Mouse (Mus musculus): Measurements from ENCODE around the gene Zfp688. TPM values are rescaled to one million over a fixed set of nuclear protein-coding genes. Genes with fewer than 3 reads are reported as not detected.
"Not testable (repeated sequence)": the region's sequence is repeated elsewhere in the genome, so short reads cannot be mapped to it uniquely, and the experiment has no call there.

The Zfp688 gene
- 1 to 10 TPM; 4.2 to 4.8 (median 4.3) TPM for total RNA-seq (2022)

GRCm38 (mm10) chr7:127421388-127422191, at the start of gene Zfp688:
TSS of gene Zfp688 (minus strand) at chr7:127422068.
- peak; percentile 96 for DNase-seq (ENCODE audit: low spot score)

DNA sequence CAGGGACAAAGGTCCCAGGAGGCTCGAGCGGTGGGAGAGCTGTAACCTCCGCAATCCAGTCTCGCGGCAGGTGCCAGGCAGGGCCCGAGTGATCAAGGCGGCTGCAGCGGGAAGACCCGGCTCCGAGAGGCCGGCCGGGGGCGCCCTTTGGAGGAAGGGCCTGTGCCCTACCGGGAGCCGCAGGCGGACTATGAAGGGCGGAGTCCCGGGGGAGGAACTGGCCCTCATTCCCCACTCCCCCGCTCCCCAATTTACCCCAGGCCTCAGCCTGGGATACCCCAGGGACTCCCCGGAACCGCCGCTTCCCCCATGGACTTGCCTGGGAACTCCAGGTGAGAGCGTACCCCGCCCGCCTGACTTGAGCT, 49.8 kb upstream of the Zfp688 start:
- DNase-seq (ENCODE audit: low spot score): no peak

- DNase-seq (ENCODE audit: low spot score): peak; percentile 96
These were observed 49.1 kb upstream of the Zfp688 start for GRCm38 (mm10) chr7:127470743-127471645.

DNA sequence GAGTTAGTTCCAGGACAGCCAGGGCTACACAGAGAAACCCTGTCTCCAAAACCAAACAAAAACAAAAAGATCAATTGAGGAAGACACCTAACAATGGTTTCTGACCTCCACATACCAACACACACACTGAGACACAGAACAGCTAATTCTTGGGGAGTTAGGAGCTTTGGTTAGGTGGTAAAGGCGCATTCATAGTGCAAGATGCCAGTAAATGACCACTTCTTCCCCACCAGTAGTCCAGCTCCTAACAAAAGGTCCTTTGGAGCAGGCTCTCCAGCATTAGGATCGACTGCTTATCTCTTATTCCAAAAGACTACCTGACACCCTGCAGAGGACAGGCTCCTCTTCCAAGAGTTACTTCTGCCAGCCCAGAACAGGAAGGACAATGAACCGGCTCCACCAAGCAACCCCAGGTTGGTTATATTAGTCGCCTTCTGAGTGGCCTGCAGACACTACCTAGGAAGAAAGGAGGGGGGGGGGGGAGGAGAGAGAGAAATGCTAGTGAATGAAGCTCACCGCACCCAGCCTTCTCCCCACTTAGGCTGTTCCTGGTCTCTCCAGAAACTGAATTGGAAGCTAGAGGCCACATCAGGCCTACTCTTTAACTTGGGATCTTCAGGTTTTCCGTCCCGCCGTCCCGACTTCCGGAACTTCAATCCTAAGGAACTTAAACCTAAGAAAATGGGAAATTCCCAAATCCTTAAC, 48.3 kb upstream of the Zfp688 start:
- peak; percentile 23 for DNase-seq (ENCODE audit: low spot score)

DNA sequence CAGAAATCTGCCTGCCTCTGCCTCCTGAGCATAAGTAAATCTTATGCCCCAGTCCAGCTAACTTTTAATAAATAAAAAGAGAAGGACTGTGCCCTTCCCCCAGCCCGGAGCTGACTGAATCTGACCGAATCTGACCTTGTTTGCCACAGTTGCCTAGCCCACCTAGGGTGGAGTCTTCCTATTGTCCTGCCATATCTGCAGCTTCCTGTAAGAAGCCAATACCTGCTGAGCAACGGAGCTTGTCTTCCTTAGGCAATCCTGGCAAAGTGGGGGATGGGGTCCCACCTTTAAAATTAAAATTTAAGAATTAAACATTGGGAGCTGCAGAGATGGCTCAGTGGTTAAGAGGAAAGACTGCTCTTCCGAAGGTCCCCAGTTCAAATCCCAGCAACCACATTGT, 44.7 kb upstream of the Zfp688 start:
- DNase-seq (ENCODE audit: low spot score): no peak

- DNase-seq (ENCODE audit: low spot score): not testable (repeated sequence)
These were observed 43.8 kb upstream of the Zfp688 start for GRCm38 (mm10) chr7:127465670-127466069.

DNA sequence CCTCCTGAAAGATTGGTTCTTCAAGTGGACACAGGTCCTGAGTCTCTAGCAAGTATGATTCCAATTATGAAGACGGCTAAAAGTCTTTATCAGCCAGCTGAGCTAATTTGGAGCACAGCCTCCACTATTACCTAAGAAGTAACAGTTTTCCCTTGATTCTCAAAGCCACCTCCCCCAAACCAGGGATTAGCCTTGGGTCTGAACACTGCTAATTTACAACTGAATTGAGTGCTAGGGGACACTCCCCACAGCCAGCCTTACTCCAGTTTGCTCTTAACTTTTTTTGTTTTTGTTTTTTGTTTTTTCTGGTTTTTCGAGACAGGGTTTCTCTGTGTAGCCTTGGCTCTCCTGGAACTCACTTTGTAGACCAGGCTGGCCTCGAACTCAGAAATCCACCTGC, 43.3 kb upstream of the Zfp688 start:
- no peak for DNase-seq (ENCODE audit: low spot score)

DNA sequence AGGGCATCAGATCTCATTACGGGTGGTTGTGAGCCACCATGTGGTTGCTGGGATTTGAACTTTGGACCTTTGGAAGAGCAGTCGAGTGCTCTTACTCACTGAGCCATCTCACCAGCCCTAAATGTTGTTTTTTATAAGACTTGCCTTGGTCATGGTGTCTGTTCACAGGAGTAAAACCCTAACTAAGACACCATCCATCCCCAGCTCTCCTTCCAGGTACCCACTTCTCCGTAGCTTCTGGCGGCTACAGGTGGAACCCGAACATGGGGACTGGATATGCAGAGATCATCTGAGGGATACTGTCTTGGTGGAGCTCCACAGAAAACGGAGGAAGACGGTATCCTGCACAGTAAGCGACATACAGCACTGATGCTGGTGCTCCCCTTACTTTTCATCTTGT, 37.4 kb upstream of the Zfp688 start, which contains the start of gene Prr14:
Gene Prr14, plus strand, starts transcription at position 301 of the 400 bp plus-strand sequence.
- not testable (repeated sequence) for DNase-seq (ENCODE audit: low spot score)

DNA sequence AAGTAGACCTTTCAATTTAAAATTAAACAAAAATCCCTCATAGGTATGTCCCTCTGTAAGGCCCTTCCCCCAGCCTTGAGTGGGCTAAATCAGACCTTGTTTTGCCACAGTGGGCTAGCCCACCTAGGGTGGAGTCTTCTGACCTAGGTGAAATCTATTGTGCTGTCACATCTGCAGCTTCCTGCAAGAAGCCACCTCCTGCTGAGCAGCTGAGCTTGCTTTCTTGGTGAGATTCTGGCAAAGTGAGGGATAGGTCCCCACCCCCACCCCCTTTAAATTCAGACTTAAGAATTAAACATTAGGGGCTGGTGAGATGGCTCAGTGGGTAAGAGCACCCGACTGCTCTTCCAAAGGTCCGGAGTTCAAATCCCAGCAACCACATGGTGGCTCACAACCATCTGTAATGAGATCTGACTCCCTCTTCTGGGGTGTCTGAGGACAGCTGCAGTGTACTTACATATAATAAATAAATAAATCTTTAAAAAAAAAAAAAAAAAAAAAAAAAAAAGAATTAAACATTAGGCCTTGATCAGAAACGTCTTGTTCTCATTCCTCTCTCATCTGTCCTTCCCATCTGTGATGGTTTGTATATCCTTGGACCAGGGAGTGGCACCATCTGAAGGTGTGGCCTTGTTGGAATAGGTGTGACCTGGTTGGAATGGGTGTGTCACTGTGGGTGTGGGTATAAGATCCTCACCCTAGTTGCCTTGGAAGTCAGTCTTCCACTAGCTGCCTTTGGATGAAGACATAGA, 36.7 kb upstream of the Zfp688 start:
- not testable (repeated sequence) for DNase-seq (ENCODE audit: low spot score)

DNA sequence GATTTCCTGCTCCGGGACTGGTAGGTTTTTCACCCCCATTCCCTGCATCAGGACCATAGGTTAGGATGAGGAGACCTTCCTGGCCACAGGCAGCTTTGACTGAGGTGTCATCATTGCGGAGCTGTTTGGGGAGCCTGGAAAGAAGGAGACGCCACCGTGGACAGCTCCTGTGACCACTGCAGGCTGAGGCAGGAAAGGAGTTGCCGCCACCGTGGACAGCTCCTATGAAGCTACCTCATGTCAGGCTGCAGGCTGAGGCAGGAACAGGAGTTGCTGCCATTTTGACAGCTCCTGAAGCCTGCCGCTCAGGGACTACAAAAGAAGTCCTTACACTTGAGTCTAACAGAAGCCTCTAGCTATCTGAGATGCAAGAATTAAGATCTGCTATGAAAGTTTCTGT, 33.0 kb upstream of the Zfp688 start:
- DNase-seq (ENCODE audit: low spot score): no peak

DNA sequence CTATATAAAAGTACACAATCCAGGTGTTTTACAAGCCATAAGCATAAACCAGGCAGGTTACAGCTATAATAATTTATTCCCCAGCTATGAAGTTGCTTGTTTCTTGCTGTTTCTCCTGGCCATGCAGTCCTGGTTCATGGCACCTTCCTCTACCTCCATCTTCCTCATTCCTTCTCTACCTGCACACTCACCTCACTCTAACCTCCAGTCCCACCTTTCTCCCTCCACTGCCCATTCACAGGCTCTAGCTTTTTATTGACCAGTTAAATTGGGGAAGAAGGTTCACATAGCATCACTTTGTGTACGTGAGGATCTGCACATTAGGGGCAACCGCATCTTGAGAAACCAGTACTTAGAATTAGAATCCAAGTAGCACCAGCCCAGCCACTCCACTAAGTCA, 31.2 kb upstream of the Zfp688 start:
- DNase-seq (ENCODE audit: low spot score): no peak

GRCm38 (mm10) chr7:127449966-127450365, 28.1 kb upstream of the Zfp688 start:
- DNase-seq (ENCODE audit: low spot score): no peak

DNA sequence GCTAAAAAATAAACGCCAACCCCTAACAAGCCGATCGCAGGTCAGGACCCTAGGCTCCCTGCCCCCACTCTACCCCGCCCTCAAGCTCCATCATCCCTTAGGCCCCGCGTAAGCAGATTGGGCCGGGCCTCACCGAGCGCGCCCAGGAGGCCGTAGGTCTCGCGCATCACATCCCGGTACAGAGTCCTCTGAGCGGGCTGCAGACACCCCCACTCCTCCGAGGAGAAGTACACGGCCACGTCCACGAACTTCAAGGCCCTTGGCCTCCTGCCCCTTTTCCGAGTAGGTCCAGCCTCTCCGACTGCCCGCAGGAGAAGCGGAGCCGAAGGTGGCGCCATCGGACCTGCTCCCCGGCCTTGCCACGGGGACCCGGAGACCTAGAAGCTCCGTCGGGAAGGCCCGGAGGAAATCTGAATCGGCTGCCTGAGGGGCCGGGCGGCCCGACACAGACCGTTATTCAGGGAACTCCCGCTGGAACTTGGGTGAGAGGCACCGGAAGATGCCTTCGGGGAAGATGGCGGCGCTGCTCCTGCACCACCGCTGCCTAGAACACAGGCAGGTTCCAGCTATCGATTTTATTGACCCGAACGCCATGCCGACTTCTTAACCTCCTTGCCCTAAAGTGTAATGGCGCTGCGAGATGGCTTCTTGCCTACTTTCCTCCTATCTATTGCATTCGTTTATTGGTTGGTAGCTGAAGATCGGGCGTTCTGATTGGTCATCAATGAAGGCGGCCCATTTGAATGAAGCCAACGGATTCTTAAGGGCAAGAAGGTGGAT, 26.8 kb upstream of the Zfp688 start, which contains the start of gene Zfp689:
Gene Zfp689, minus strand, starts transcription at position 638 of the 780 bp plus-strand sequence.
- DNase-seq (ENCODE audit: low spot score): peak; percentile 98

DNA sequence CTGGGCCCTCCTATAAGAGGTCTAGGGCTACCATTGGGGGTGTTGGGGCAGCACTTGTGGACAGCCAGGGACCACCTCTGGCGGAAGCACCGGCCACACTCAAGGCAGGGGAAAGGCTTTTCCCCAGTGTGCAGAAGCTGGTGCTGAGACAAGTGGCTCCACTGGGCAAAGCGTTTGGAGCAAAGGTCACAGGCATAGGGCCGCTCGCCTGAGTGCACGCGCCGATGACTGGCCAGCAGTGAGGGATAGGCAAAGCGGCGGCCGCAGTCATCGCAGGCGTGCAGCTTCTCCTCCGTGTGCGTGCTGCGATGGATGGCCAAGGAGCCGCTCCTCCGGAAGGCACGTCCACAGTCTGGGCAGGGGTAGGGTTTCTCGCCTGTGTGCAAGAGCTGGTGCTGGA, 22.1 kb upstream of the Zfp688 start:
- no peak for DNase-seq (ENCODE audit: low spot score)

DNA sequence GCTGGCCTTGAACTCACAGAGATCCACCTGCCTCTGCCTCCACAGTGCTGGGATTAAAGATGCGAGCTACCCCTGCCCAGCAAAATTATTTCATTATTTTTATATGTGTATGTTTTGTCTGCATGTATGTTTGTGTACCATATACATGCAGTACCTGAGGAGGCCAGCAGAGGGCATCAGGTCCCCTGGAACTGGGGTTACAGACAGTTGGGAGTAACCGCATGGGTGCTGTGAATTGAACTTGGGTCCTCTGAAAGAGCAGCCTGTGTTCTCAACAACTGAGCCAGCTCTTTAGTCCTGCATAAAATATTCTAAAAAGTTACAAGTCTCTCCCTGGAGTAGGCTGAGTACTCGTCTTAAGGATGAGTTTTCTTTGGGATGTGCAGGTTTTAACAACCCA, 15.9 kb upstream of the Zfp688 start:
- DNase-seq (ENCODE audit: low spot score): no peak

GRCm38 (mm10) chr7:127435206-127435605, 13.3 kb upstream of the Zfp688 start:
- no peak for DNase-seq (ENCODE audit: low spot score)

DNA sequence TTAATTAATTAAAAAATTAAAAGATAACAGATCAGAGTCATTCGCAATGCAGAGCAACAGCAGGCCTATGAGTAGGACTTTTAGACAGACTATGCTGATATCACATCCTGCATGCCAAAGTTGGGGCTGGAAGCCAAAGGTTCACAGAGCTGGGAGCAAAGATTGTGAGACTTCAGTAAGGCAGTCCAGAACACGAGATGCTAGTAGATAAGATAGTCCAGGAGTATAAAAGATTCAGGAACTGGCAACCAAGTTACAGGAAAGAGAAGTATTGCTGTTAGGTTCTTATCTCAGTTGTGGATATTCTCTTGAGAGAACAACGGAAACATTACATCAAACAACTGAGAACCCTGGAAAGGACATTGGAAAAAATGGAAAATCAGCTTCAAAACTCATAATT, 4.5 kb upstream of the Zfp688 start:
- peak; percentile 62 for DNase-seq (ENCODE audit: low spot score)

GRCm38 (mm10) chr7:127425911-127426310, 4.0 kb upstream of the Zfp688 start:
- no peak for DNase-seq (ENCODE audit: low spot score)

DNA sequence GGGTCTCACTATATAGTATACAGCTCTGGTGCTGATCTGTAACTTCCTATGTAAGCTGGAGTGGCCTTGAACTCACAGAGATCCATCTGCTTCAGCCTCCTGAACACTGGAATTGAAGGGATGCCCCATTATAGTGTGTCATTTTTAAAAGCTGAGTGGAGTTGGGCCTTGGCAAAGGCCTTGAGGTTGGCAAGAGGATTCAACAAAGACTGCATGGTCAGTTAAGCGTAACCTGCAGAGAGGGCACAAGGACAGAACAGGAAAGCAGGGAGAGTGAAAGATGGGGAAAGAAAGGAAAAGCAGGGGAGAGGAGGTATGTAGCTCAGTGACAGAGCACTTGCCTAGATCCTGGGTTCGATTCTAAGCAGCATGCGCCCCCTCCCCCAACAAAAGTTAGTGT, 3.4 kb upstream of the Zfp688 start:
- DNase-seq (ENCODE audit: low spot score): no peak

DNA sequence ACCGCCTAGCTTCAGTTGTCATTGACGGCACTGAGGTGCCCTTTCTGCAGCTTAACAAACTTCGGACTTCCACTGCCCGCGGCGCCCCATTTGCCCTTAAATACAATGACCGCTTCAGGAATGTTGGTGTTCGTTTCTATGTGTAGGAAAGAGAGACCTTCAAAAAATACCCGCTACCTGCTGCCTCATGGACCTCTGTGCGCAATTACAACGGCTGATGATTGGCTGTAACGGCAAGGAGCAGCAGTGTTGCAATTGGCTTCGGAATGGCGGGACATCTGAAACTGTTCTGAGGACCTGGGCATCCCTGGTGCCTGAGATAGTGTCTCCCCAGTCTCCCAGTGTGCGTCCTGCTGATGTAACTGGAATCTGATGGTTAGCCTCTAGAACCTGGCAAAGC, 379 bp upstream of the Zfp688 start:
- DNase-seq (ENCODE audit: low spot score): no peak

All from heart, adult 8-10 months (tissue).